Mouse (Mus musculus): ENCODE data around the gene Cd3eap. TPM values are rescaled to one million over a fixed set of nuclear protein-coding genes. Genes with fewer than 3 reads are reported as not detected.

Gene Cd3eap
- total and polyA plus RNA-seq, 3 experiments: 43.9 to 49.8 TPM; not detected in 1

DNA sequence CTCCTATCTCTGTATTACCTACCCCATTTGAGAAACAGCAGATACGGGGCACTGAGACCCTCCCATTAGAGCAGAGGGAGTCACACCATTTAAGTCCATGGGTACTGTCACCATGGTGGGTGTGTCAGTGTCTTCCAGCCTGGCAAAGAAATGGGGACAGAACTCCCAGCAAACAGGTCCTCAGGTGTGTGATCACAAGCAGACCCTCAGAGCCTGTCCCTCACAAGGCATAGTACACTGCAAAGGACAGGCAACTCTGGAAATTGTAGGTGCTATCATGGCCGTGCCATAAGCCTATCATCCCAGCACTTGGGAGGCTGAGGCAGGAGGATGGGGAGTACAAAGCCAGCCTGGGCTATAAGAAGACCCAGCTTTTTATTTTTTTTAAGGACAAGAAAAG is 41.1 kb downstream of the Cd3eap start:
- Histone ChIP-seq H3K79me2 (ENCODE audit: control insufficient read depth, insufficient read depth, low read length, poor library complexity) (no peaks in the 10 kb centered on the region), H3K27me3 (ENCODE audit: control insufficient read depth in 1 of 2, insufficient read depth in 2 of 2, low read length in 2 of 2) (peaks cover 3 to 9% of the 10 kb centered on the region in 2 experiments; a peak in 3 of 4 replicates), H3K9me3 (replicated peaks; ENCODE audit: insufficient read depth, low read length) (no peaks in the 10 kb centered on the region), H3K36me3 (ENCODE audit: control insufficient read depth in 1 of 2, insufficient read depth in 2 of 2, low read length in 2 of 2) (no peaks in the 10 kb centered on the region), H3K4me1 (ENCODE audit: control insufficient read depth in 1 of 2, insufficient read depth in 2 of 2, low read length in 2 of 2) (peaks cover 0 to 25% of the 10 kb centered on the region in 2 experiments; a peak in 2 of 4 replicates), H3K9ac (ENCODE audit: control insufficient read depth, low read depth, low read length, poor library complexity, severe bottlenecking) (no peak overlapping the region), H3K27ac (ENCODE audit: control insufficient read depth, low read depth, low read length) (no peak overlapping the region), H3K4me3 (ENCODE audit: control insufficient read depth in 1 of 2, insufficient read depth in 1 of 2, low read depth in 2 of 2, low read length in 2 of 2) (peak overlapping the region in 1 of 2 experiments; percentile 37; a peak in 1 of 4 replicates)
- TF ChIP-seq NELFE (IDR thresholded peaks at IDR 0.05; ENCODE audit: low read depth, low read length) (no peak), ZNF384 (IDR thresholded peaks at IDR 0.05; ENCODE audit: low read depth, low read length) (no peak), RCOR1 (IDR thresholded peaks at IDR 0.05; ENCODE audit: low read depth, low read length) (no peak), TCF12 (IDR thresholded peaks at IDR 0.05; ENCODE audit: low read depth, low read length) (no peak), POLR2AphosphoS5 (IDR thresholded peaks at IDR 0.05; ENCODE audit: borderline replicate concordance, low read depth, low read length) (no peak), E2F4 (IDR thresholded peaks at IDR 0.05; ENCODE audit: borderline replicate concordance, low read depth, low read length) (no peak), USF2 (IDR thresholded peaks at IDR 0.05; ENCODE audit: borderline replicate concordance in 1 of 2, insufficient read depth in 1 of 2, low read depth in 1 of 2, low read length in 2 of 2) (no peak), GATA1 (IDR thresholded peaks at IDR 0.05; ENCODE audit: low read depth, low read length) (no peak)
- no peak for DNase-seq (ENCODE audit: low read depth, low spot score)

DNA sequence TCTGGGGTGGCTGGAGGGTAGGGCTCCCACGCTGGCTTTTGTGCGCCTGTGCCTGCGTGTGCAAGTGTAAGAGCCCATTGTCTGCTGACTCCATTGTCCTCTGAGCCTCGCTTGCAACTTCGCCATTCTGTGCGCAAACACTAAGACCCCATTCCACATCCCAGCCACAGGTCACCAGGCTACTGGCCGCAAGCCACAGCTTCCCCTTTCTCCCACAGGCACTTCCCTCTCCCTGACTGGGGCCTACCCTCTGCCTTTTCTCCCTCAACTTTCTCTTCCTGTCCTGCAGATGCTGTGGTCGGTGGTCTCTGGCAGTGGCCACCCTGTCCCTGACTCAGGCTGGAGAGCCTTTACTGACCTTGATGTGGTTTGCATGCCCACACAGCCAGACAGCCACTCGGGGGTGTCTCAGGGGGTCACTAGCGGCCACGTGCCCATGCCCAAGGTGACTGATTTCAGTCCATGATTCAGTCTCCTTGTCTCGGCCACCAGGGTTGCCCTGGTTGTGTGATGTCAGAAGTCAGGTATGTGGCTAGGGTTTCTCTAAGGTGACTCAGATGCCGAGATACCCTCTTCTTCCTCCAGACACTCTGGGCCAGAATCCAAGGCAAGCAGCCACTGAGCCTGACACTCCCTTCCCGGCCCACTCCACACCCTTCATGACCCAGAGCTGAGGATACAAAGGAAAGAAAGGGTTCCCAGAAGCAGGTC is 42.7 kb downstream of the Cd3eap start:
- Histone ChIP-seq H3K9ac (ENCODE audit: control insufficient read depth, low read depth, low read length, poor library complexity, severe bottlenecking) (no peak overlapping the region), H3K4me1 (ENCODE audit: control insufficient read depth in 1 of 2, insufficient read depth in 2 of 2, low read length in 2 of 2) (peaks cover 0 to 25% of the 10 kb centered on the region in 2 experiments; a peak in 2 of 4 replicates), H3K9me3 (replicated peaks; ENCODE audit: insufficient read depth, low read length) (no peaks in the 10 kb centered on the region), H3K36me3 (ENCODE audit: control insufficient read depth in 1 of 2, insufficient read depth in 2 of 2, low read length in 2 of 2) (no peaks in the 10 kb centered on the region), H3K27me3 (ENCODE audit: control insufficient read depth in 1 of 2, insufficient read depth in 2 of 2, low read length in 2 of 2) (peaks cover 6 to 7% of the 10 kb centered on the region in 2 experiments; a peak in 3 of 4 replicates), H3K4me3 (ENCODE audit: control insufficient read depth in 1 of 2, insufficient read depth in 1 of 2, low read depth in 2 of 2, low read length in 2 of 2) (no peak overlapping the region), H3K27ac (ENCODE audit: control insufficient read depth, low read depth, low read length) (no peak overlapping the region), H3K79me2 (ENCODE audit: control insufficient read depth, insufficient read depth, low read length, poor library complexity) (no peaks in the 10 kb centered on the region)
- TF ChIP-seq EP300 (IDR thresholded peaks at IDR 0.05; ENCODE audit: low read depth in 1 of 2, low read length in 2 of 2) (peak in 1 of 2 experiments; percentile 59; a peak in 2 of 4 replicates), MAFK (IDR thresholded peaks at IDR 0.05; ENCODE audit: borderline replicate concordance, low read depth, low read length) (no peak)
- DNase-seq (ENCODE audit: low read depth, low spot score): peak; percentile 64

DNA sequence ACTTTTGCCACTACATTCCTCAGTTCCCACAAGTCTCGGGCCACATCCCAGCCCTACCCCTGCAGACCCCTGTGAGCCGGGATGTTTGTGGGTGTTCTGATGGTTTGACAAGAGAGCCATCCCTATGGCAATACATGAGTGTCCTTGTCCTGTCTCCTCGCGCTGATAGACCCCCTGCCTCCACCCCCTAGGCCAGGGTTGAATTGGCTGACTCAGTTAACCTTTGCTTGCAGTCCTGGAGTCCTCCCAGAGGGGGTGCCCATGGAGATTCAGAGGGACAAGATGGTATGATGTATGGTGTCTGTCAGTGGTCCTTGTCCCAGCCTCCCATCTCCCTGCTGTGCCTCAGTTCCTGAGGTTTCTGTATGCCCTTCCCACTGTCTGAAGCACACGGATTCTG is 45.2 kb downstream of the Cd3eap start:
- DNase-seq (ENCODE audit: low read depth, low spot score): no peak
- no peak overlapping the region for H3K27ac ChIP-seq (ENCODE audit: control insufficient read depth, low read depth, low read length)
- H3K27me3 ChIP-seq (ENCODE audit: control insufficient read depth in 1 of 2, insufficient read depth in 2 of 2, low read length in 2 of 2): peaks cover 6 to 7% of the 10 kb centered on the region in 2 experiments; a peak in 3 of 4 replicates
- H3K4me3 ChIP-seq (ENCODE audit: control insufficient read depth in 1 of 2, insufficient read depth in 1 of 2, low read depth in 2 of 2, low read length in 2 of 2): no peak overlapping the region
- TF ChIP-seq GATA1 (IDR thresholded peaks at IDR 0.05; ENCODE audit: low read depth, low read length) (no peak), KAT2A (conservative IDR thresholded peaks at IDR 0.05; ENCODE audit: low read depth, low read length) (no peak), BHLHE40 (IDR thresholded peaks at IDR 0.05; ENCODE audit: borderline replicate concordance, low read depth, low read length) (no peak), USF2 (IDR thresholded peaks at IDR 0.05; ENCODE audit: borderline replicate concordance in 1 of 2, insufficient read depth in 1 of 2, low read depth in 1 of 2, low read length in 2 of 2) (no peak), CHD2 (IDR thresholded peaks at IDR 0.05; ENCODE audit: low read length) (no peak), MXI1 (IDR thresholded peaks at IDR 0.05; ENCODE audit: low read depth, low read length) (no peak), TBP (IDR thresholded peaks at IDR 0.05; ENCODE audit: low read depth, low read length) (no peak), NRF1 (IDR thresholded peaks at IDR 0.05; ENCODE audit: insufficient read depth, low read depth, low read length, poor library complexity, severe bottlenecking) (no peak), MYC (IDR thresholded peaks at IDR 0.05; ENCODE audit: low read depth, low read length) (no peak)
- H3K9ac ChIP-seq (ENCODE audit: control insufficient read depth, low read depth, low read length, poor library complexity, severe bottlenecking): no peak overlapping the region
- H3K79me2 ChIP-seq (ENCODE audit: control insufficient read depth, insufficient read depth, low read length, poor library complexity): no peaks in the 10 kb centered on the region
- H3K4me1 ChIP-seq (ENCODE audit: control insufficient read depth in 1 of 2, insufficient read depth in 2 of 2, low read length in 2 of 2): peaks cover 0 to 15% of the 10 kb centered on the region in 2 experiments; a peak in 1 of 4 replicates
- H3K9me3 ChIP-seq (replicated peaks; ENCODE audit: insufficient read depth, low read length): no peaks in the 10 kb centered on the region
- no peaks in the 10 kb centered on the region for H3K36me3 ChIP-seq (ENCODE audit: control insufficient read depth in 1 of 2, insufficient read depth in 2 of 2, low read length in 2 of 2)

Data from MEL (cell line).